Mouse (Mus musculus) liver, embryonic 14.5 days (tissue): Measurements from ENCODE around the gene Macf1. TPM values are rescaled to one million over a fixed set of nuclear protein-coding genes. Genes with fewer than 3 reads are reported as not detected.

Experiments used
- ATAC-seq: fragments of 200-750 bp; cut with Nextera tagmentation; 2 replicates; pipeline ENCODE4 v1.8.0; 2017; ENCODE audit warnings: moderate number of reproducible peaks, mild to moderate bottlenecking, moderate library complexity; ENCODE audit not compliant: insufficient read depth
- DNase-seq, 3 experiments: peaks; one replicate each; pipeline ENCODE4 v3.0.0-alpha.2; 2012 to 2013; ENCODE audit warnings: low read depth in 3 of 3, low spot score in 3 of 3
- H3K27ac ChIP-seq: fragments of 300-500 bp; sonication (generic); 2 replicates; pipeline ENCODE4 v1.5.1; 2014; ENCODE audit warnings: moderate library complexity, mild to moderate bottlenecking, control low read depth, inconsistent platforms
- H3K27me3 ChIP-seq: fragments of 300-500 bp; sonication (generic); 2 replicates; pipeline ENCODE4 v1.6.1; 2014; ENCODE audit warnings: mild to moderate bottlenecking, low read length, moderate library complexity; ENCODE audit not compliant: control insufficient read depth, insufficient read depth
- H3K36me3 ChIP-seq: fragments of 300-500 bp; sonication (generic); replicated peaks from 2 replicates; pipeline ENCODE4 v1.6.1; 2014; ENCODE audit warnings: low read depth; ENCODE audit not compliant: control insufficient read depth, insufficient read depth
- H3K4me1 ChIP-seq, 2 experiments: fragments of 200-500 bp in 1 of 2; fragments of 300-500 bp in 1 of 2; sonication (generic) in 1 of 2; replicated peaks; 2 replicates each; pipeline ENCODE4 v1.6.1; 2012 to 2014; ENCODE audit warnings: antibody characterized with exemption in 1 of 2, inconsistent platforms in 1 of 2, low read length in 1 of 2; ENCODE audit not compliant: control insufficient read depth in 2 of 2, insufficient read depth in 2 of 2
- H3K4me2 ChIP-seq: fragments of 300-500 bp; sonication (generic); 2 replicates; pipeline ENCODE4 v1.6.1; 2014; ENCODE audit warnings: low read depth, mild to moderate bottlenecking, control low read depth, moderate library complexity
- H3K4me3 ChIP-seq, 2 experiments: fragments of 200-500 bp in 1 of 2; fragments of 300-500 bp in 1 of 2; sonication (generic) in 1 of 2; 2 replicates each; pipeline ENCODE4 v1.5.1; 2012 to 2014; ENCODE audit warnings: low read depth in 2 of 2, low read length in 2 of 2, mild to moderate bottlenecking in 2 of 2, control low read depth in 1 of 2, inconsistent platforms in 1 of 2, moderate library complexity in 1 of 2; ENCODE audit not compliant: insufficient read depth in 1 of 2
- H3K9ac ChIP-seq: fragments of 300-500 bp; sonication (generic); replicated peaks from 2 replicates; pipeline ENCODE4 v1.6.1; 2014; ENCODE audit warnings: mild to moderate bottlenecking, control low read depth, moderate library complexity
- H3K9me3 ChIP-seq: fragments of 300-500 bp; sonication (generic); 2 replicates; pipeline ENCODE4 v1.6.1; 2016; ENCODE audit warnings: low read length, mixed read lengths; ENCODE audit not compliant: control insufficient read depth
- CTCF ChIP-seq: IDR thresholded peaks from 2 replicates; pipeline ENCODE4 v1.5.1; 2016; ENCODE audit warnings: antibody characterized with exemption, low read depth, control low read depth
- EP300 ChIP-seq: IDR thresholded peaks from 2 replicates; pipeline ENCODE4 v1.6.1; 2016; ENCODE audit warnings: antibody characterized with exemption, low read depth
- WGBS: fragments of 180-500 bp; shearing (Covaris S2); extraction: QIAGEN DNeasy Blood & Tissue Kit; methylation state at CpG from one replicate; pipeline ENCODE4 v1.1.7; 2014; ENCODE audit not compliant: insufficient replicate concordance; 5-methylcytosine and 5-hydroxymethylcytosine counted together
- polyA plus RNA-seq, 2 experiments: library from polyadenylated mRNA; depleted of rRNA in 1 of 2; stranded (reverse) in 1 of 2; unstranded in 1 of 2; fragments of >200 nt; fragmentation: Nextera tagmentation in 1 of 2; extraction: Ambion mirVana in 1 of 2; gene quantifications; 2 replicates each; pipeline versions ENCODE4 v1.2.1 to v1.2.3; 2012 to 2014

The Macf1 gene
- polyA plus RNA-seq, 2 experiments, result 13.4 to 15.1 TPM

DNA sequence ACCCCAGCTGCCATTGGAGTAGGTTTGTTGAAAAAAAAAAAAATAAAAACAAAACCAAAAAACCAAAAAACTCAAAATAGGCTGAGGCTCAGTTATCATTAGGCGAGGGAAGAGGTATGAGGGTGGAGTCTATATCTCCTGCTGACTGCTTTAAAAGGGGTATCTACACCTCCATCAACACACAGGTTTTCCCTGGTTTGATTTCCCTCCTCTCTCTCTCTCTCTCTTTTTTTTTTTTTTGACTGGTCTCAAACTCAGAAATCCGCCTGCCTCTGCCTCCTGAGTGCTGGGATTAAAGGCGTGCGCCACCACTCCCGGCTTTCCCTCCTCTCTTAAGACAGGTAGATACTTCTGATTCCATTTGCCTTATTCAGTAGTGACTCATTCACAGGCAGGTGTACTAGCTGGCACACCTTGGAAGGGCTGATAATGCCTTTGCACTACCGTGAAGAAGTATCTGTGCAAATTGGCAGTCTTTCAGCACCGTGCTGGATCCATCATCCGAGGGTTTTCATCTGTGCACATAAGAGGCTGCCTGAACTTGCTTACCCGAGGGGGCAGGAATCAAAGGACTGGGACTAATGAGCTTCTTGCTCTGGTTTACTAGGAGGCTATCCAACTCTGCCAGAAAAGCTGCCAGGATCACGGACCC is 257.6 kb downstream of the Macf1 start:
- H3K36me3 ChIP-seq, result no peaks in the 10 kb centered on the region
- H3K9ac ChIP-seq, result no peak overlapping the region
- TF ChIP-seq CTCF (no peak), EP300 (no peak)
- 76% methylated on average over 10 of the region's 10 CpGs for WGBS
- ATAC-seq, result no peak
- H3K27me3 ChIP-seq, result no peaks in the 10 kb centered on the region
- H3K27ac ChIP-seq, result no peak overlapping the region
- H3K4me3 ChIP-seq, result no peak overlapping the region
- H3K4me1 ChIP-seq, result peaks cover 7 to 12% of the 10 kb centered on the region in 2 experiments
- H3K9me3 ChIP-seq, result no peaks in the 10 kb centered on the region
- no peak for DNase-seq
- no peak overlapping the region for H3K4me2 ChIP-seq

DNA sequence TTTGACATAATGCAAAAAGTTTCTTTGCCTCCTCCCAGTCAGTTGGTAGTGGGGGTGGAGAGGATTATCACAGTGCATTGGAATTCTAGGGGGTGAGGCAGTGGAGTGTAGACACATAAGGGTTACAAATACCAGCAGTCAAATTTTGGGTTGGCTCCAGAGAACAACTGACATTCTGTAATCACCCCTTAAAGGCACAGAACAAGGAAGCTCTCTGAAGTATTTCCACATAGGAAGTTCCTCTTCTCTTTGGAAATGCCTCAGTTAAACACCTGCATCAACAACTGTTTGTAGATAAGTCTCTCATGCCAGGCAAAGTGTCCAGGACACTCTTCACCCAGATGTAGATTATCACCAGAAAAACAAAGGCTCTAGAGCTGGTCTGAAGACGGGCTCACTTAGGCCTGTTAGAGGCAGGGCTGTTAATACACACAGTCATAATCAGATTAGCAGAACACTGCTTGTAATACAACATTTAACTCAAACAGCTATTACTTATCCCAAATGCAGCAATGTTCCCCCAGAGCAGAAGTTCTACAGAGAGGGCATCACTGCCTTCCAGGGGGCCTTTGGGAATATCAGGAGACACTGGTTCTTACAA is 258.4 kb downstream of the Macf1 start:
- Histone ChIP-seq H3K36me3 (no peaks in the 10 kb centered on the region), H3K4me2 (no peak overlapping the region), H3K27ac (no peak overlapping the region), H3K4me1 (peaks cover 7 to 12% of the 10 kb centered on the region in 2 experiments), H3K9ac (no peak overlapping the region), H3K27me3 (no peaks in the 10 kb centered on the region), H3K4me3 (no peak overlapping the region), H3K9me3 (no peaks in the 10 kb centered on the region)
- TF ChIP-seq CTCF (no peak), EP300 (no peak)
- ATAC-seq, result no peak
- no peak for DNase-seq
- WGBS, result 19% methylated on average over 1 of the region's 1 CpGs

DNA sequence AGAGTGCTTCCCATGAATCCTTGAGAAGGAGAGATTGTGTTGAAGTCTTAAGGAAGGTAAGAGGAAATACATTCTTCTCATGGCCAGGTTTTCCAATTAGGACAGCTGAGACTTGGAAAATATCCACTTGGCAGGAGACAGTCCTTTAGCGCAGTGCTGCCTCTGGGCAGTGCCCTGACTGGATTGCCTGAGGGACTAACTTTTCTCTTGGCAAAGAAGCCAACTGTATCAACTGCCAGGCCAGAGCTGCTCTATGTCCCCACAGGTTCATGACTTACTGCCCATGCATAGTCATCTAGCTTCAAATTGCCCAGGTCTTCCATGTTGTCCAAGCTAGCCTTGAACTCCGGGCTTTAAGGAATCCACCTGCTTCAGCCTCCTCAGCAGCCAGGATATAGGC is 260.1 kb downstream of the Macf1 start:
- DNase-seq (no peak), ATAC-seq (no peak)
- H3K4me1 ChIP-seq, result peaks cover 7 to 12% of the 10 kb centered on the region in 2 experiments
- H3K27ac ChIP-seq, result no peak overlapping the region
- no peak overlapping the region for H3K4me2 ChIP-seq
- WGBS, result 84% methylated on average over 2 of the region's 2 CpGs
- H3K36me3 ChIP-seq, result no peaks in the 10 kb centered on the region
- TF ChIP-seq CTCF, result no peak
- TF ChIP-seq EP300, result no peak
- no peak overlapping the region for H3K9ac ChIP-seq
- H3K4me3 ChIP-seq, result no peak overlapping the region
- no peaks in the 10 kb centered on the region for H3K9me3 ChIP-seq
- no peaks in the 10 kb centered on the region for H3K27me3 ChIP-seq

DNA sequence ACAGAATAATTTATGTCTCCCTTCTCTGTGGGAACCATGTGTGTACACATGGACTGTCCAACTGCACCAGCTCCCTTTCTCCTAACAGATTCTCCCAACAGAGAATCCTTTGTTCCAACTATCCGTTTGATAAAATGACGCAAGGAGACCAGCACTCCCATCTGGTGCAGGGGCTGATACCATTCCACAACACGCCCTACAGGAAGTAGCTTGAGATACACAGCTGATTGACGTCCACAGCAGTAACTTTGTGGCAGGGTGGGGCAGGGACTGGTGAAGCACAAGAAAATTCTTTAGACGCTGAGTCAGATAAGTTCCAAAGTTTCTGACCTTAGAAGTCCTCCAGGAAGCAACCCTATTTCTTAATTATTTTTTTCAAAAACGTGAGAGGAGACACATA is 261.3 kb downstream of the Macf1 start:
- peak; percentile 77 for ATAC-seq
- Histone ChIP-seq H3K4me1 (peaks cover 9 to 13% of the 10 kb centered on the region in 2 experiments), H3K9ac (no peak overlapping the region), H3K9me3 (no peaks in the 10 kb centered on the region), H3K27me3 (no peaks in the 10 kb centered on the region), H3K4me3 (no peak overlapping the region), H3K4me2 (peak overlapping the region; percentile 14; the same call in 1 of the 2 replicates), H3K27ac (no peak overlapping the region), H3K36me3 (no peaks in the 10 kb centered on the region)
- WGBS, result 6% methylated on average over 6 of the region's 6 CpGs
- DNase-seq, result peak in 1 of 3 experiments; percentile 28
- no peak for TF ChIP-seq EP300
- TF ChIP-seq CTCF, result no peak

DNA sequence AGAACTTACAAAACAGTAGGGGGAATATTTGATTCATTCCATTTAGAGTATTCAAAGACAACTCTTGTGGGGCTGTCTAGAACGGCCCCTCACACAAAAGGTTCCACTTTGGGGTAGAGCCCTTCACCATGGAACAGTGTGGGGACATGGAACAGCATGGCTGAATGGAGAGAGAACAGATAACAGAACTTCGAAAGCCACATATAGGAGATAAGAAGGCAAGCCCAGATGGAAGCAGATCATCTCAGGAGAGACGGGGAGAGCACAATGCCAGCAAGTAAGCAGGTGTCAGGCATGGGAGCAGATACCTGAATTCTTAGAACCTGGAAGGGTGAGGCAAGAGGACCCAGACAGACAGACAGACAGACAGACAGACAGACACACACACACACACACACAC is 266.1 kb downstream of the Macf1 start:
- Histone ChIP-seq H3K4me1 (peaks cover 6 to 13% of the 10 kb centered on the region in 2 experiments), H3K27ac (no peak overlapping the region), H3K27me3 (no peaks in the 10 kb centered on the region), H3K4me3 (no peak overlapping the region), H3K9ac (no peak overlapping the region), H3K36me3 (no peaks in the 10 kb centered on the region), H3K9me3 (no peaks in the 10 kb centered on the region), H3K4me2 (no peak overlapping the region)
- ATAC-seq (peak; percentile 62; the same call in 1 of the 2 replicates), DNase-seq (no peak)
- WGBS, result 29% methylated on average over 3 of the region's 3 CpGs
- TF ChIP-seq CTCF (no peak), EP300 (no peak)
